Comparison of ENCODE assay signal across 15 mouse cellular contexts in the genomic region with DNA sequence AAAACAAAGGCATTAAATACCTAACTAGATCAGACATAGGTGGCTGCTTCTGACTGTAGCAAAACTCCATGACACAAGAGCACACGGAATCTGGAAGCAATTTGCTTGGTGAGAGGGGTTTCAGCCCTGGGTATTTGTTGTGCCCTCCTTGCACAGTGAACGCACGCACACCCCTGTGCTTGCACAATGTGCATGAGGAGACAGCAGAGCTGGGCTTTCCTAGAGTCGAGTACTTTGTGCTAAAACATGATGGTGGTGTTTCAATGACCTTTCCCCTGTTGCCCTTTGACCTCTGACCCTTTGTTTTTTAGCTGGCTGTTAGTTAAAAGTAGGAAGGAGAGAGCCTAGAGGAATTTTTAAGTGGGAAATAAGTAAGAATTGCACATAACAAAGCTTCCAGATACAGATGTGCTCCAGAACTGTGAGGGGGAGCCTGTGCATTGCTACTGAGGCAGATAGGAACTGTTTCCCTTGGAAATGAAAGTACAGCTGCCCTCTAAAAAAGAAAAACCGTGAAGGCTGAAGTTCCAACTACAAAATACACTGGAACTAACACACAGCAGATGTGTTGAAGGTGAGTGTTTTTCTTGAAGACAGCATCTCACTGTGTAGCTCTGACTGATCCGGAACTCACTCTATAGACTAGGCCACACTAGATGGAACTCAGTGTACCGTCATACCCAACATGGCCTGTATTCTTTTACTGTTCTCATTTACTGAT.
DNase-seq lines count a peak whose midpoint lies in the region; ATAC-seq lines count a peak whose summit lies in the region.
"Had no signal": no experiment of that assay in that cellular context is flagged by ENCODE, and none has a peak within 500 bp of the region (broad histone marks: within the 10 kb centered on the region; RNA-seq: fewer than 3 reads in every experiment).

No protein-coding gene starts in this region.

- intact Hi-C loops in heart, postnatal 14 days (cut with DNase I) = no loop called here
- intact Hi-C loops in left cerebral cortex, postnatal 4 days (cut with DNase I) = no loop called here

- peak; percentile 19 for DNase-seq in heart, adult 11 months
- no peak for DNase-seq in heart, postnatal 14 days
- DNase-seq in embryonic facial prominence, embryonic 14.5 days (ENCODE audit: low spot score) = no peak
- peak; percentile 51 for DNase-seq in yolk sac, embryonic 10.5 days (ENCODE audit: low spot score)
- DNase-seq in right cerebral cortex, postnatal 36 days (ENCODE audit: low spot score in 2 of 2) = no peak
- no peak for DNase-seq in left cerebral cortex, postnatal 4 days
- DNase-seq: cerebellum, postnatal 10 days; kidney, postnatal 10 days; liver, embryonic 13.5 days; lung, postnatal 14 days had no signal

- H3K27ac ChIP-seq in liver, embryonic 16.5 days (ENCODE audit: low read length) = no peak overlapping the region
- no peak overlapping the region for H3K27ac ChIP-seq in liver, embryonic 12.5 days
- H3K27ac ChIP-seq in embryonic facial prominence, embryonic 14.5 days (replicated peaks; ENCODE audit: low read depth, low read length) = peak overlapping the region; percentile 77
- H3K27ac ChIP-seq: forebrain, embryonic 15.5 days; liver, embryonic 13.5 days; stomach, embryonic 15.5 days had no signal

- peak; percentile 58 for ATAC-seq in liver, embryonic 16.5 days (ENCODE audit: low read depth)
- no peak for ATAC-seq in liver, embryonic 12.5 days
- 0 out of 2 replicates have a peak, but pooled peaks have one; percentile 39 for ATAC-seq in embryonic facial prominence, embryonic 14.5 days (ENCODE audit: low read depth)
- ATAC-seq: forebrain, embryonic 15.5 days had no signal

- no peak overlapping the region for H3K4me2 ChIP-seq in liver, embryonic 16.5 days (ENCODE audit: low read depth, low read length)
- no peak overlapping the region for H3K4me2 ChIP-seq in liver, embryonic 12.5 days
- no peak overlapping the region for H3K4me2 ChIP-seq in embryonic facial prominence, embryonic 14.5 days (ENCODE audit: low read depth, low read length)
- H3K4me2 ChIP-seq: forebrain, embryonic 15.5 days; liver, embryonic 13.5 days; stomach, embryonic 15.5 days had no signal

- 72% methylated on average over 7 of the region's 7 CpGs for WGBS in liver, embryonic 16.5 days (ENCODE audit: insufficient replicate concordance)
- 76% methylated on average over 7 of the region's 7 CpGs for WGBS in liver, embryonic 12.5 days (ENCODE audit: insufficient replicate concordance)
- 41% methylated on average over 7 of the region's 7 CpGs for WGBS in embryonic facial prominence, embryonic 14.5 days

- H3K4me1 ChIP-seq in liver, embryonic 16.5 days (ENCODE audit: control insufficient read depth, low read depth, low read length) = no peaks in the 10 kb centered on the region
- peaks cover 21% of the 10 kb centered on the region for H3K4me1 ChIP-seq in liver, embryonic 12.5 days
- peaks cover 41% of the 10 kb centered on the region for H3K4me1 ChIP-seq in embryonic facial prominence, embryonic 14.5 days (ENCODE audit: control insufficient read depth, insufficient read depth, low read length)
- H3K4me1 ChIP-seq: forebrain, embryonic 15.5 days; stomach, embryonic 15.5 days had no signal

- no peaks in the 10 kb centered on the region for H3K9me3 ChIP-seq in liver, embryonic 16.5 days (replicated peaks; ENCODE audit: control insufficient read depth, low read length)
- H3K9me3 ChIP-seq in liver, embryonic 12.5 days (replicated peaks) = no peaks in the 10 kb centered on the region
- H3K9me3 ChIP-seq in embryonic facial prominence, embryonic 14.5 days (ENCODE audit: control insufficient read depth, low read length) = no peaks in the 10 kb centered on the region
- H3K9me3 ChIP-seq: forebrain, embryonic 15.5 days; liver, embryonic 13.5 days; stomach, embryonic 15.5 days had no signal

- H3K27me3 ChIP-seq in liver, embryonic 16.5 days (ENCODE audit: control insufficient read depth, insufficient read depth, low read depth, low read length) = no peaks in the 10 kb centered on the region
- H3K27me3 ChIP-seq in liver, embryonic 12.5 days (replicated peaks) = no peaks in the 10 kb centered on the region
- no peaks in the 10 kb centered on the region for H3K27me3 ChIP-seq in embryonic facial prominence, embryonic 14.5 days (replicated peaks; ENCODE audit: control insufficient read depth, insufficient read depth, low read length)
- H3K27me3 ChIP-seq: CH12.LX; forebrain, embryonic 15.5 days; liver, embryonic 13.5 days; stomach, embryonic 15.5 days had no signal

- no peaks in the 10 kb centered on the region for H3K36me3 ChIP-seq in liver, embryonic 16.5 days (ENCODE audit: control insufficient read depth, insufficient read depth)
- 0 out of 2 replicates have a peak, but pooled peaks cover 2% of the 10 kb centered on the region for H3K36me3 ChIP-seq in liver, embryonic 12.5 days
- no peaks in the 10 kb centered on the region for H3K36me3 ChIP-seq in embryonic facial prominence, embryonic 14.5 days (ENCODE audit: control insufficient read depth, insufficient read depth, low read length)
- H3K36me3 ChIP-seq: forebrain, embryonic 15.5 days; liver, embryonic 13.5 days; stomach, embryonic 15.5 days had no signal

- H3K9ac ChIP-seq in liver, embryonic 16.5 days (ENCODE audit: low read depth, low read length) = no peak overlapping the region
- no peak overlapping the region for H3K9ac ChIP-seq in liver, embryonic 12.5 days
- no peak overlapping the region for H3K9ac ChIP-seq in embryonic facial prominence, embryonic 14.5 days (ENCODE audit: low read depth, low read length)
- H3K9ac ChIP-seq: forebrain, embryonic 15.5 days; liver, embryonic 13.5 days; stomach, embryonic 15.5 days had no signal

- no peak overlapping the region for H3K4me3 ChIP-seq in liver, embryonic 16.5 days (ENCODE audit: low read depth, low read length)
- no peak overlapping the region for H3K4me3 ChIP-seq in liver, embryonic 12.5 days
- no peak overlapping the region for H3K4me3 ChIP-seq in embryonic facial prominence, embryonic 14.5 days (ENCODE audit: low read depth, low read length)
- H3K4me3 ChIP-seq: forebrain, embryonic 15.5 days; liver, embryonic 13.5 days; stomach, embryonic 15.5 days had no signal

Comparison
In these comparisons a context has a peak if more than half of its experiments do, and no peak if none do; other contexts are left out.
1. DNase-seq: peak in heart, adult 11 months (single experiment) and yolk sac, embryonic 10.5 days (single experiment); none in heart, postnatal 14 days (0 of 2), embryonic facial prominence, embryonic 14.5 days (single experiment), right cerebral cortex, postnatal 36 days (0 of 2) and left cerebral cortex, postnatal 4 days (single experiment).